Mouse (Mus musculus): Measurements from ENCODE around the gene Taldo1. TPM values are rescaled to one million over a fixed set of nuclear protein-coding genes. Genes with fewer than 3 reads are reported as not detected.

The Taldo1 gene
- polyA plus RNA-seq, 1 experiment = 259 TPM

GRCm38 (mm10) chr7:141363106-141363751, 28.8 kb upstream of the Taldo1 start:
- Histone ChIP-seq H3ac (ENCODE audit: control insufficient read depth, insufficient read length) (no peak overlapping the region), H3K4me3 (no peak overlapping the region), H3K36me3 (ENCODE audit: control insufficient read depth, insufficient read depth) (no peaks in the 10 kb centered on the region), H3K4me2 (ENCODE audit: low read depth) (no peak overlapping the region), H3K27me3 (ENCODE audit: control insufficient read depth, insufficient read depth, insufficient read length) (peaks cover 14% of the 10 kb centered on the region), H3K79me2 (ENCODE audit: control insufficient read depth, insufficient read depth) (no peaks in the 10 kb centered on the region)
- TF ChIP-seq MYOD1 (IDR thresholded peaks at IDR 0.05; ENCODE audit: control insufficient read depth in 1 of 3, insufficient read length in 2 of 3, low read depth in 2 of 3) = no peak
- no peak for TF ChIP-seq MYOG (IDR thresholded peaks at IDR 0.05; ENCODE audit: control insufficient read depth in 1 of 3, insufficient read depth in 1 of 3, insufficient read length in 2 of 3, low read depth in 2 of 3)
- no peak for TF ChIP-seq TCF12 (IDR thresholded peaks at IDR 0.05; ENCODE audit: insufficient read depth, poor library complexity, severe bottlenecking)
- no peak for TF ChIP-seq TCF3 (IDR thresholded peaks at IDR 0.05; ENCODE audit: insufficient read length, low read depth)
- TF ChIP-seq SRF (IDR thresholded peaks at IDR 0.05; ENCODE audit: control insufficient read depth, insufficient read length, low read depth) = no peak
- no peak for TF ChIP-seq CEBPB (IDR thresholded peaks at IDR 0.05; ENCODE audit: insufficient read depth, poor library complexity, severe bottlenecking)
- no peak for TF ChIP-seq POLR2A (IDR thresholded peaks at IDR 0.05; ENCODE audit: insufficient read length, low read depth)
- TF ChIP-seq USF1 (IDR thresholded peaks at IDR 0.05; ENCODE audit: low read depth) = no peak
- TF ChIP-seq POLR2AphosphoS2 (IDR thresholded peaks at IDR 0.05; ENCODE audit: insufficient read length, low read depth) = no peak
- no peak for TF ChIP-seq E2F4 (IDR thresholded peaks at IDR 0.05; ENCODE audit: insufficient read depth)
- TF ChIP-seq MAX (IDR thresholded peaks at IDR 0.05; ENCODE audit: low read depth) = no peak
- no peak for TF ChIP-seq REST (IDR thresholded peaks at IDR 0.05; ENCODE audit: insufficient read depth, insufficient read length)

GRCm38 (mm10) chr7:141363752-141364125, 28.3 kb upstream of the Taldo1 start:
- TF ChIP-seq TCF3 (IDR thresholded peaks at IDR 0.05; ENCODE audit: insufficient read length, low read depth) (no peak), POLR2AphosphoS2 (IDR thresholded peaks at IDR 0.05; ENCODE audit: insufficient read length, low read depth) (no peak), MYOG (IDR thresholded peaks at IDR 0.05; ENCODE audit: control insufficient read depth in 1 of 3, insufficient read depth in 1 of 3, insufficient read length in 2 of 3, low read depth in 2 of 3) (no peak), TCF12 (IDR thresholded peaks at IDR 0.05; ENCODE audit: insufficient read depth, poor library complexity, severe bottlenecking) (no peak), SRF (IDR thresholded peaks at IDR 0.05; ENCODE audit: control insufficient read depth, insufficient read length, low read depth) (no peak), REST (IDR thresholded peaks at IDR 0.05; ENCODE audit: insufficient read depth, insufficient read length) (no peak), MAX (IDR thresholded peaks at IDR 0.05; ENCODE audit: low read depth) (no peak), POLR2A (IDR thresholded peaks at IDR 0.05; ENCODE audit: insufficient read length, low read depth) (no peak), USF1 (IDR thresholded peaks at IDR 0.05; ENCODE audit: low read depth) (no peak), MYOD1 (IDR thresholded peaks at IDR 0.05; ENCODE audit: control insufficient read depth in 1 of 3, insufficient read length in 2 of 3, low read depth in 2 of 3) (no peak), CEBPB (IDR thresholded peaks at IDR 0.05; ENCODE audit: insufficient read depth, poor library complexity, severe bottlenecking) (no peak), E2F4 (IDR thresholded peaks at IDR 0.05; ENCODE audit: insufficient read depth) (no peak)
- Histone ChIP-seq H3K36me3 (ENCODE audit: control insufficient read depth, insufficient read depth) (no peaks in the 10 kb centered on the region), H3ac (ENCODE audit: control insufficient read depth, insufficient read length) (no peak overlapping the region), H3K4me3 (no peak overlapping the region), H3K27me3 (ENCODE audit: control insufficient read depth, insufficient read depth, insufficient read length) (peaks cover 14% of the 10 kb centered on the region), H3K4me2 (ENCODE audit: low read depth) (no peak overlapping the region), H3K79me2 (ENCODE audit: control insufficient read depth, insufficient read depth) (no peaks in the 10 kb centered on the region)

- H3K4me3 ChIP-seq = no peak overlapping the region
- no peak overlapping the region for H3ac ChIP-seq (ENCODE audit: control insufficient read depth, insufficient read length)
- H3K4me2 ChIP-seq (ENCODE audit: low read depth) = no peak overlapping the region
- no peaks in the 10 kb centered on the region for H3K79me2 ChIP-seq (ENCODE audit: control insufficient read depth, insufficient read depth)
- no peaks in the 10 kb centered on the region for H3K36me3 ChIP-seq (ENCODE audit: control insufficient read depth, insufficient read depth)
- H3K27me3 ChIP-seq (ENCODE audit: control insufficient read depth, insufficient read depth, insufficient read length) = peaks cover 14% of the 10 kb centered on the region
- TF ChIP-seq POLR2AphosphoS2 (IDR thresholded peaks at IDR 0.05; ENCODE audit: insufficient read length, low read depth) = no peak
- TF ChIP-seq POLR2A (IDR thresholded peaks at IDR 0.05; ENCODE audit: insufficient read length, low read depth) = no peak
- TF ChIP-seq MYOG (IDR thresholded peaks at IDR 0.05; ENCODE audit: control insufficient read depth in 1 of 3, insufficient read depth in 1 of 3, insufficient read length in 2 of 3, low read depth in 2 of 3) = no peak
- no peak for TF ChIP-seq USF1 (IDR thresholded peaks at IDR 0.05; ENCODE audit: low read depth)
- TF ChIP-seq MYOD1 (IDR thresholded peaks at IDR 0.05; ENCODE audit: control insufficient read depth in 1 of 3, insufficient read length in 2 of 3, low read depth in 2 of 3) = no peak
- TF ChIP-seq SRF (IDR thresholded peaks at IDR 0.05; ENCODE audit: control insufficient read depth, insufficient read length, low read depth) = no peak
- TF ChIP-seq CEBPB (IDR thresholded peaks at IDR 0.05; ENCODE audit: insufficient read depth, poor library complexity, severe bottlenecking) = no peak
- TF ChIP-seq MAX (IDR thresholded peaks at IDR 0.05; ENCODE audit: low read depth) = no peak
- TF ChIP-seq TCF12 (IDR thresholded peaks at IDR 0.05; ENCODE audit: insufficient read depth, poor library complexity, severe bottlenecking) = no peak
These were observed 27.5 kb upstream of the Taldo1 start for GRCm38 (mm10) chr7:141364349-141365048.

GRCm38 (mm10) chr7:141365049-141365445, 27.0 kb upstream of the Taldo1 start:
- H3K4me3 ChIP-seq = no peak overlapping the region
- H3K4me2 ChIP-seq (ENCODE audit: low read depth) = no peak overlapping the region
- TF ChIP-seq CEBPB (IDR thresholded peaks at IDR 0.05; ENCODE audit: insufficient read depth, poor library complexity, severe bottlenecking) (no peak), POLR2AphosphoS2 (IDR thresholded peaks at IDR 0.05; ENCODE audit: insufficient read length, low read depth) (no peak), SRF (IDR thresholded peaks at IDR 0.05; ENCODE audit: control insufficient read depth, insufficient read length, low read depth) (no peak), TCF12 (IDR thresholded peaks at IDR 0.05; ENCODE audit: insufficient read depth, poor library complexity, severe bottlenecking) (no peak), TCF3 (IDR thresholded peaks at IDR 0.05; ENCODE audit: insufficient read length, low read depth) (no peak), E2F4 (IDR thresholded peaks at IDR 0.05; ENCODE audit: insufficient read depth) (no peak), POLR2A (IDR thresholded peaks at IDR 0.05; ENCODE audit: insufficient read length, low read depth) (no peak), MAX (IDR thresholded peaks at IDR 0.05; ENCODE audit: low read depth) (no peak), MYOG (IDR thresholded peaks at IDR 0.05; ENCODE audit: control insufficient read depth in 1 of 3, insufficient read depth in 1 of 3, insufficient read length in 2 of 3, low read depth in 2 of 3) (no peak), REST (IDR thresholded peaks at IDR 0.05; ENCODE audit: insufficient read depth, insufficient read length) (no peak), USF1 (IDR thresholded peaks at IDR 0.05; ENCODE audit: low read depth) (no peak), MYOD1 (IDR thresholded peaks at IDR 0.05; ENCODE audit: control insufficient read depth in 1 of 3, insufficient read length in 2 of 3, low read depth in 2 of 3) (no peak)
- H3K36me3 ChIP-seq (ENCODE audit: control insufficient read depth, insufficient read depth) = no peaks in the 10 kb centered on the region
- H3K27me3 ChIP-seq (ENCODE audit: control insufficient read depth, insufficient read depth, insufficient read length) = peaks cover 14% of the 10 kb centered on the region
- no peak overlapping the region for H3ac ChIP-seq (ENCODE audit: control insufficient read depth, insufficient read length)
- no peaks in the 10 kb centered on the region for H3K79me2 ChIP-seq (ENCODE audit: control insufficient read depth, insufficient read depth)

Measured in myocyte (in vitro differentiated cells).